Mouse (Mus musculus) MEL (cell line): ENCODE measurements at regions not wholly inside any gene's neighbourhood (a gene's known extent, or its start where the extent isn't known, plus 50 kb on each side); places are given as distances from the start of the nearest gene placed in this dataset.

ENCODE experiments used
- DNase-seq: peaks from one replicate; pipeline ENCODE4 v3.0.0; 2011; ENCODE audit warnings: low read depth, low spot score
- H3K27ac ChIP-seq: 2 replicates; pipeline ENCODE4 v1.5.1; 2012; ENCODE audit warnings: low read depth, mild to moderate bottlenecking, control low read depth, low read length, moderate library complexity; ENCODE audit not compliant: control insufficient read depth
- H3K27me3 ChIP-seq, 2 experiments: fragments of 150-350 bp in 1 of 2; sonication (generic) in 1 of 2; 2 replicates each; pipeline ENCODE4 v1.6.1; 2012; ENCODE audit warnings: low read length in 2 of 2, mild to moderate bottlenecking in 2 of 2, improper control_type of control experiment in 1 of 2, moderate library complexity in 1 of 2; ENCODE audit not compliant: insufficient read depth in 2 of 2, control insufficient read depth in 1 of 2
- H3K36me3 ChIP-seq, 2 experiments: 2 replicates each; pipeline ENCODE4 v1.6.1; 2012 to 2014; ENCODE audit warnings: low read length in 2 of 2, improper control_type of control experiment in 1 of 2, inconsistent platforms in 1 of 2, mild to moderate bottlenecking in 1 of 2; ENCODE audit not compliant: insufficient read depth in 2 of 2, control insufficient read depth in 1 of 2
- H3K4me1 ChIP-seq, 2 experiments: fragments of 150-350 bp in 1 of 2; sonication (generic) in 1 of 2; 2 replicates each; pipeline ENCODE4 v1.6.1; 2012; ENCODE audit warnings: low read length in 2 of 2, improper control_type of control experiment in 1 of 2, mild to moderate bottlenecking in 1 of 2; ENCODE audit not compliant: insufficient read depth in 2 of 2, control insufficient read depth in 1 of 2
- H3K4me3 ChIP-seq, 2 experiments: fragments of 150-350 bp in 1 of 2; sonication (generic) in 1 of 2; 2 replicates each; pipeline ENCODE4 v1.5.1; 2012; ENCODE audit warnings: low read depth in 2 of 2, low read length in 2 of 2, mild to moderate bottlenecking in 2 of 2, moderate library complexity in 2 of 2, control low read depth in 1 of 2, improper control_type of control experiment in 1 of 2; ENCODE audit not compliant: control insufficient read depth in 1 of 2, insufficient read depth in 1 of 2
- H3K79me2 ChIP-seq: 2 replicates; pipeline ENCODE4 v1.6.1; 2012; ENCODE audit warnings: mild to moderate bottlenecking, low read length, moderate library complexity; ENCODE audit not compliant: control insufficient read depth, poor library complexity, insufficient read depth
- H3K9ac ChIP-seq: 2 replicates; pipeline ENCODE4 v1.6.1; 2012; ENCODE audit warnings: low read depth, mild to moderate bottlenecking, control low read depth, low read length, moderate library complexity; ENCODE audit not compliant: control insufficient read depth, poor library complexity, severe bottlenecking
- H3K9me3 ChIP-seq: fragments of 150-350 bp; sonication (generic); replicated peaks from 2 replicates; pipeline ENCODE4 v1.6.1; 2012; ENCODE audit warnings: mild to moderate bottlenecking, low read length, improper control_type of control experiment, moderate library complexity; ENCODE audit not compliant: insufficient read depth
- CHD1 ChIP-seq: IDR thresholded peaks from 2 replicates; pipeline ENCODE4 v1.6.1; 2012; ENCODE audit warnings: low read depth, mild to moderate bottlenecking, inconsistent platforms, low read length, improper control_type of control experiment
- CHD2 ChIP-seq: IDR thresholded peaks from 2 replicates; pipeline ENCODE4 v1.6.1; 2011; ENCODE audit warnings: low read length, improper control_type of control experiment
- ELF1 ChIP-seq: IDR thresholded peaks from 2 replicates; pipeline ENCODE4 v1.6.1; 2014; ENCODE audit warnings: low read depth, mild to moderate bottlenecking, inconsistent platforms, low read length, improper control_type of control experiment, moderate library complexity
- EP300 ChIP-seq, 2 experiments: IDR thresholded peaks; 2 replicates each; pipeline ENCODE4 v1.6.1; 2011; ENCODE audit warnings: improper control_type of control experiment in 2 of 2, low read length in 2 of 2, low read depth in 1 of 2, mild to moderate bottlenecking in 1 of 2
- JUND ChIP-seq: IDR thresholded peaks from 2 replicates; pipeline ENCODE4 v1.6.1; 2011; ENCODE audit warnings: low read depth, mild to moderate bottlenecking, improper control_type of control experiment, low read length
- KAT2A ChIP-seq: conservative IDR thresholded peaks from 2 replicates; pipeline ENCODE4 v1.6.1; 2012; ENCODE audit warnings: low read depth, low read length, improper control_type of control experiment, inconsistent platforms
- MAFK ChIP-seq: IDR thresholded peaks from 2 replicates; pipeline ENCODE4 v1.6.1; 2011; ENCODE audit warnings: low read depth, mild to moderate bottlenecking, low read length, improper control_type of control experiment, borderline replicate concordance
- MAZ ChIP-seq: IDR thresholded peaks from 2 replicates; pipeline ENCODE4 v1.6.1; 2012; ENCODE audit warnings: low read depth, mild to moderate bottlenecking, inconsistent platforms, low read length, improper control_type of control experiment
- MXI1 ChIP-seq: IDR thresholded peaks from 2 replicates; pipeline ENCODE4 v1.6.1; 2011; ENCODE audit warnings: mild to moderate bottlenecking, low read depth, low read length, improper control_type of control experiment
- MYB ChIP-seq: IDR thresholded peaks from 2 replicates; pipeline ENCODE4 v1.6.1; 2011; ENCODE audit warnings: mild to moderate bottlenecking, low read depth, low read length, improper control_type of control experiment
- MYC ChIP-seq: IDR thresholded peaks from 2 replicates; pipeline ENCODE4 v1.6.1; 2011; ENCODE audit warnings: low read depth, mild to moderate bottlenecking, low read length, improper control_type of control experiment, moderate library complexity
- NELFE ChIP-seq: IDR thresholded peaks from 2 replicates; pipeline ENCODE4 v1.6.1; 2011; ENCODE audit warnings: low read depth, low read length, improper control_type of control experiment
- NRF1 ChIP-seq: IDR thresholded peaks from 2 replicates; pipeline ENCODE4 v1.6.1; 2014; ENCODE audit warnings: low read depth, mild to moderate bottlenecking, inconsistent platforms, low read length, improper control_type of control experiment, moderate library complexity; ENCODE audit not compliant: poor library complexity, insufficient read depth, severe bottlenecking
- POLR2AphosphoS5 ChIP-seq: IDR thresholded peaks from 2 replicates; pipeline ENCODE4 v1.6.1; 2012; ENCODE audit warnings: low read depth, borderline replicate concordance, mild to moderate bottlenecking, inconsistent platforms, low read length, moderate library complexity, mixed read lengths
- SMC3 ChIP-seq: IDR thresholded peaks from 2 replicates; pipeline ENCODE4 v1.6.1; 2011; ENCODE audit warnings: low read depth, low read length, improper control_type of control experiment
- TAL1 ChIP-seq: IDR thresholded peaks from 2 replicates; pipeline ENCODE4 v1.6.1; 2012; ENCODE audit warnings: mild to moderate bottlenecking, inconsistent platforms, low read length, moderate library complexity, mixed read lengths
- TBP ChIP-seq: IDR thresholded peaks from 2 replicates; pipeline ENCODE4 v1.8.0; 2011; ENCODE audit warnings: low read depth, low read length, improper control_type of control experiment
- TCF12 ChIP-seq: IDR thresholded peaks from 2 replicates; pipeline ENCODE4 v1.6.1; 2014; ENCODE audit warnings: low read depth, mild to moderate bottlenecking, inconsistent platforms, low read length, improper control_type of control experiment, moderate library complexity
- USF1 ChIP-seq: IDR thresholded peaks from 2 replicates; pipeline ENCODE4 v1.6.1; 2014; ENCODE audit warnings: low read depth, mild to moderate bottlenecking, inconsistent platforms, low read length, improper control_type of control experiment, moderate library complexity
- USF2 ChIP-seq, 2 experiments: IDR thresholded peaks; 2 replicates each; pipeline ENCODE4 v1.6.1; 2011 to 2012; ENCODE audit warnings: improper control_type of control experiment in 2 of 2, low read length in 2 of 2, borderline replicate concordance in 1 of 2, inconsistent platforms in 1 of 2, low read depth in 1 of 2, mild to moderate bottlenecking in 1 of 2; ENCODE audit not compliant: insufficient read depth in 1 of 2
- ZC3H11A ChIP-seq: IDR thresholded peaks from 2 replicates; pipeline ENCODE4 v1.6.1; 2012; ENCODE audit warnings: low read depth, mild to moderate bottlenecking, inconsistent platforms, low read length, improper control_type of control experiment

GRCm38 (mm10) chr12:110061961-110062360 lies 216.9 kb upstream of the Dio3 start:
- H3K4me1 ChIP-seq: no peaks in the 10 kb centered on the region
- no peaks in the 10 kb centered on the region for H3K9me3 ChIP-seq
- H3K4me3 ChIP-seq: no peak overlapping the region
- no peaks in the 10 kb centered on the region for H3K27me3 ChIP-seq
- no peaks in the 10 kb centered on the region for H3K36me3 ChIP-seq
- no peak overlapping the region for H3K9ac ChIP-seq
- no peak overlapping the region for H3K27ac ChIP-seq
- no peaks in the 10 kb centered on the region for H3K79me2 ChIP-seq
- DNase-seq: no peak
- no peak for TF ChIP-seq USF2 (IDR thresholded peaks at IDR 0.05; ENCODE audit: borderline replicate concordance in 1 of 2, insufficient read depth in 1 of 2, low read depth in 1 of 2, low read length in 2 of 2)
- TF ChIP-seq ZC3H11A: no peak
- TF ChIP-seq MYB: no peak
- no peak for TF ChIP-seq TCF12
- no peak for TF ChIP-seq MAFK
- TF ChIP-seq ELF1: no peak
- TF ChIP-seq SMC3: no peak
- no peak for TF ChIP-seq TBP
- no peak for TF ChIP-seq MAZ
- no peak for TF ChIP-seq USF1
- no peak for TF ChIP-seq MYC
- no peak for TF ChIP-seq MXI1
- TF ChIP-seq JUND: no peak
- TF ChIP-seq TAL1: no peak
- no peak for TF ChIP-seq EP300 (IDR thresholded peaks at IDR 0.05; ENCODE audit: low read depth in 1 of 2, low read length in 2 of 2)

- no peak overlapping the region for H3K9ac ChIP-seq
- H3K36me3 ChIP-seq: no peaks in the 10 kb centered on the region
- no peaks in the 10 kb centered on the region for H3K79me2 ChIP-seq
- no peaks in the 10 kb centered on the region for H3K4me1 ChIP-seq
- no peaks in the 10 kb centered on the region for H3K9me3 ChIP-seq
- no peak for DNase-seq
- H3K27ac ChIP-seq: no peak overlapping the region
- TF ChIP-seq MXI1 (no peak), CHD2 (no peak), NRF1 (no peak), MYC (no peak), CHD1 (no peak), POLR2AphosphoS5 (no peak), NELFE (no peak), KAT2A (no peak), ZC3H11A (no peak)
- H3K27me3 ChIP-seq: no peaks in the 10 kb centered on the region
- H3K4me3 ChIP-seq: no peak overlapping the region
Measured at GRCm38 (mm10) chr12:110063013-110063412, 215.9 kb upstream of the Dio3 start.
